Mouse (Mus musculus): ENCODE data around the gene Fam209. TPM values are rescaled to one million over a fixed set of nuclear protein-coding genes. Genes with fewer than 3 reads are reported as not detected.

Fam209 gene
- polyA plus RNA-seq, 1 experiment from 2014 or later: not detected

DNA sequence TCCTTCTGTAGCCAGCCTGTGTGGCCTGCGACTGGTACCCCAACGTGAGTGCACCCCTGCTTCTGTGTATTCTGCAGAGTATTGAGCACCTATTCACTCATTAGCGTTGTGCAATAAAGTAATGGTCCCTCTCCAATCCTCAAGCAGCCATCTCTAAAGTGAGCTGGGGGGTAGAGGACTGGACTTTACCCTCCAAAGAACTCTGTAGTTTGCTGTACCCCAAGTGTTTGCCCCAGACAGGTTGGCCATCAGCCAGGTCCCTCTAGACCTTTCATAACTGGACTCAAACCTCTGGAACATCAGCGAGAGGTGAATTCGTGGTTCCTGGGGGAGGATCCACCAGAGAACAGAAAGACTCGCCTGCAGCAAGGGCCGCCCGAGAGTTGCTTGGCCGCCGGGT, 19.9 kb upstream of the Fam209 start:
- Histone ChIP-seq H3K9ac (no peak overlapping the region), H3K4me3 (no peak overlapping the region), H3K27me3 (no peaks in the 10 kb centered on the region), H3K36me3 (peaks cover 49% of the 10 kb centered on the region), H3K4me2 (no peak overlapping the region), H3K4me1 (replicated peaks) (no peaks in the 10 kb centered on the region), H3K9me3 (no peaks in the 10 kb centered on the region), H3K27ac (replicated peaks) (no peak overlapping the region)
- ATAC-seq (ENCODE audit: low FRiP score, low read depth): no peak
- 92% methylated on average over 10 of the region's 10 CpGs for WGBS

DNA sequence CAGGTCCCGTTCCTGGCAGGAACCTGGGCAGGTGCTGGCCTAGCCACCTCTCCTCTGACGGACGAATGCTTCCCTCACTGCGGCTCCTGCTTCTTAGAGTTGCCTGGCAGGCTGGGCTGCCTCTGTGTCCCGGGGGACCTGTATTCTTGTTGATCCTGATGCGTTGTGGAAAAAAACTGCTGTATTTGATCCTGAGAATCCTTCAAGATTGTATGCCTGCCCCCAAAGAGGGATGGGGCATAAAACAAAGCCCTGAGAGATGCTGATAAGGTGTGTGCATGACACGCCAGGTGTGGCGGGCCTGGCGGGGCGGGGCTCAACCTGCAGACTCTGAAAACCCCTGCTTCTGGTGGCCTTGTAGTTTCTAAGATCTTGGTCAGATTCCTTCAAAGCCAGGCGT, 13.8 kb upstream of the Fam209 start, which contains the start of gene Gcnt7:
TSS of gene Gcnt7 (minus strand) at position 101 of the 400 bp plus-strand sequence.
- Histone ChIP-seq H3K27me3 (no peaks in the 10 kb centered on the region), H3K4me3 (no peak within 1 kb of the TSS), H3K36me3 (peaks cover 14% of the 10 kb centered on the region), H3K27ac (replicated peaks) (no peak within 1 kb of the TSS), H3K4me2 (no peak within 1 kb of the TSS), H3K9me3 (no peaks in the 10 kb centered on the region), H3K4me1 (replicated peaks) (no peaks in the 10 kb centered on the region), H3K9ac (no peak within 1 kb of the TSS)
- ATAC-seq (ENCODE audit: low FRiP score, low read depth): no peak
- WGBS: 89% methylated on average over 11 of the region's 11 CpGs

DNA sequence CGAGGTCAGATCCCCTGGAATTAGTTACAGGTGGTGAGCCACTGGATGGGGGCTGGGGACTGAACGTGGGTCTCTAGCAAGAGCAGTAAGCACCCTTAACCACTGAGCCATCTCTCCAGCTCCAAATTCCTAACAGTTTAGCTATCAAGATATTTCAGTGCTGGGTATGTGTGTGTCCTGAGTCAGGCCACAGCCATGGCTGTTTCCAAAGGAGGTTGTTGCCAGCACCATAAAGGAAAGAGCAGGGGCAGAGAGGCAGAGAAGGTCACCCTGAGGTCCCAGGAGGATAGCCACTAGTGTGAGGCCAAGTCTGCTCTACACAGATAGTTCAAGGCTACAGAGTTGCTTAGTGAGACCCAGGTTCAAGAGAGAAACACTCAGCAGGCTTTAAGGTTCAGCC, 11.7 kb upstream of the Fam209 start:
- H3K27me3 ChIP-seq: no peaks in the 10 kb centered on the region
- H3K9ac ChIP-seq: no peak overlapping the region
- no peak overlapping the region for H3K4me2 ChIP-seq
- ATAC-seq (ENCODE audit: low FRiP score, low read depth): no peak
- H3K4me1 ChIP-seq (replicated peaks): no peaks in the 10 kb centered on the region
- no peak overlapping the region for H3K4me3 ChIP-seq
- WGBS: 86% methylated on average over 2 of the region's 2 CpGs
- H3K9me3 ChIP-seq: no peaks in the 10 kb centered on the region
- H3K27ac ChIP-seq (replicated peaks): no peak overlapping the region
- peaks cover 23% of the 10 kb centered on the region for H3K36me3 ChIP-seq

DNA sequence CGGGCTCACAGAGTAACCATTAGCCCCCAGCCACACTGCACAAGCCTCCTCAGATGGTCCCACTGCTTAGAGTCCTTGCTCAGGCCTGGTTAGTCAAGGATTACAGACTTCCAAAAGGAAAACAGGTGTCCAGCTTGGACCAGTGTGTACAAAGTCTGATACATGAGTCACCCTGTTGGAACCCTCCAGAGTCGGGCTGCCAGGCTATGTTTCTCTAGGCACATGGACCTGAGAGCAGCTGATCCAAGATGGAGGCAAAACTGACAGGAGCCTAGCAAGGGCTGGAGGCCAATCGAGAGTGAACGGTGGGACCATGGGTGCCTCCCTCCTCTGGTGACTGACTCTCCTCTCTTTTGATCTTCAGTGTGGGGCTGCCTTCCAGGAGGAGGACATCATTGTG, 9.5 kb upstream of the Fam209 start:
- no peak overlapping the region for H3K4me3 ChIP-seq
- no peaks in the 10 kb centered on the region for H3K9me3 ChIP-seq
- no peak overlapping the region for H3K4me2 ChIP-seq
- 92% methylated on average over 4 of the region's 4 CpGs for WGBS
- H3K36me3 ChIP-seq: peaks cover 31% of the 10 kb centered on the region
- peaks cover under 1% of the 10 kb centered on the region; the same call in 1 of the 2 replicates for H3K4me1 ChIP-seq (replicated peaks)
- no peak overlapping the region for H3K27ac ChIP-seq (replicated peaks)
- ATAC-seq (ENCODE audit: low FRiP score, low read depth): no peak
- H3K9ac ChIP-seq: no peak overlapping the region
- H3K27me3 ChIP-seq: no peaks in the 10 kb centered on the region

DNA sequence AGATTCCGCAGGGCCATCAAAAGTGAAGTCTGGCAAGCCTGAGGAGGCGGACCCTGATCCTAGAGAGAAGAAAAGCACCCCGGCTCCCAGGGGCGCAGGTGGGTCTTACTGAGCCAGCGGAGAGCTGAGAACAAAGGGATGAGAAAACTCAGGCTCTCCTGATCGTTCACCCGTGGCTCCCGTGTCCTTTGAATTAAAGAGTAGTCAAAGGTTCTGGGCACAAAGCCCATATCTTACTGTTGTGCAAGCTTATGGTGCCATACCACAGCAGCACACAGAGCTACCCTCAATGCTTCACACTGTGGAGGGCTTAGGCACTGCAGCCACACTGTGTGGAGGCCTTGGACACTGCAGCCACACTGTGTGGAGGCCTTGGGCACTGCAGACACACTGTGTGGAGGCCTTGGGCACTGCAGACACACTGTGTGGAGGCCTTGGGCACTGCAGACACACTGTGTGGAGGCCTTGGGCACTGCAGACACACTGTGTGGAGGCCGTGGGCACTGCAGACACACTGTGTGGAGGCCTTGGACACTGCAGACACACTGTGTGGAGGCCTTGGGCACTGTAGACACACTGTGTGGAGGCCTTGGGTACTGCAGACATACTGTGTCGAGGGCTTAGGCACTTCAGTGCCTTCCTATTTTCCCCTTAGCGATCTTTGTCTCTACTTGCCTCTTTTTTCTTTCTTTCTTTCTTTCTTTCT, 5.7 kb upstream of the Fam209 start:
- no peaks in the 10 kb centered on the region for H3K9me3 ChIP-seq
- H3K36me3 ChIP-seq: peaks cover 44% of the 10 kb centered on the region
- peaks cover 9% of the 10 kb centered on the region; the same call in 1 of the 2 replicates for H3K4me1 ChIP-seq (replicated peaks)
- no peak overlapping the region for H3K4me2 ChIP-seq
- 80% methylated on average over 11 of the region's 11 CpGs for WGBS
- H3K27me3 ChIP-seq: no peaks in the 10 kb centered on the region
- H3K9ac ChIP-seq: no peak overlapping the region
- H3K4me3 ChIP-seq: no peak overlapping the region
- no peak overlapping the region for H3K27ac ChIP-seq (replicated peaks)
- no peak for ATAC-seq (ENCODE audit: low FRiP score, low read depth)

DNA sequence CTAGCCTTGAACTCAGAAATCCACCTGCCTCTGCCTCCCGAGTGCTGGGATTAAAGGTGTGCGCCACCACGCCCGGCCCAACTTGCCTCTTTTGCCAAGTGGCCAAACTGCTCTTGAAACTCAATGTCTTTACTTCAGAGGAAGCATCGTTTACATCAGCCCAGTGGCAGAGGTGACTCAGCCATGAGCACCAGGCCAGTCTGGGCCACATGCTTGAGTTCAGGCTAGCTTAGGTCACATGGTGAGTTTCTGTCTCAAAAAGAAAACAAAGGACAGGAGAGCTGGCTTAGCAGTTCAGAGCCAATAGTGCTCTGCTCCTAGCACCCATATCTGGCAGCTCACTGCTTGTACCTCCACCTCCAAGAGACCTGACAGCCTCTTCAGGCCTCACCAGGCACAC, 5.1 kb upstream of the Fam209 start:
- no peak overlapping the region for H3K4me2 ChIP-seq
- no peak for ATAC-seq (ENCODE audit: low FRiP score, low read depth)
- 94% methylated on average over 5 of the region's 5 CpGs for WGBS
- H3K9ac ChIP-seq: no peak overlapping the region
- no peak overlapping the region for H3K27ac ChIP-seq (replicated peaks)
- H3K9me3 ChIP-seq: no peaks in the 10 kb centered on the region
- H3K4me1 ChIP-seq (replicated peaks): peaks cover 9% of the 10 kb centered on the region; the same call in 1 of the 2 replicates
- H3K4me3 ChIP-seq: no peak overlapping the region
- peaks cover 41% of the 10 kb centered on the region for H3K36me3 ChIP-seq
- H3K27me3 ChIP-seq: no peaks in the 10 kb centered on the region

DNA sequence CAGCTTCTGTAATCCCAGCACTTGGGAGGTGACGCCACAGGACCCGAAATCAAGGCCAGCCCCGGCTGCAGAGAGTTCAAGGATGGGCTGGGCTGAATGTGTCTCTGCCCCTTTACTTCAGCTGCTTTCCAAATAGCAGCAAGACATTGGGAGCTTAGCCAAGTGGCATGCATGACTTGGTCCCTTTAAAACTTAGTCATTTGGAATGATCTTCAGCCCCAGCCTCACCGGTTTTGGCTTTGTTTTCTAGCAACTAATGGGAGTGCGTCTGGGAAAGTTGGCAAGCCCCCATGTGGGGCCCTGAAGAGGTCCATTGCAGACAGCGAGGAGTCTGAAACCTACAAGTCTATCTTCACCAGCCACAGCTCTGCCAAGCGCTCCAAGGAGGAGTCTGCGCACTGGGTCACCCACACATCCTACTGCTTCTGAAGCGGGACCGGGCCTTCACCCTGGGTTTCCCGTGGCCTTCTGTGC, 3.9 kb upstream of the Fam209 start:
- ATAC-seq (ENCODE audit: low FRiP score, low read depth): peak; percentile 77
- H3K9ac ChIP-seq: no peak overlapping the region
- peaks cover 35% of the 10 kb centered on the region for H3K36me3 ChIP-seq
- H3K4me2 ChIP-seq: no peak overlapping the region
- no peaks in the 10 kb centered on the region for H3K9me3 ChIP-seq
- no peak overlapping the region for H3K27ac ChIP-seq (replicated peaks)
- WGBS: 61% methylated on average over 11 of the region's 11 CpGs
- H3K27me3 ChIP-seq: no peaks in the 10 kb centered on the region
- H3K4me3 ChIP-seq: no peak overlapping the region
- peaks cover 9% of the 10 kb centered on the region; the same call in 1 of the 2 replicates for H3K4me1 ChIP-seq (replicated peaks)

DNA sequence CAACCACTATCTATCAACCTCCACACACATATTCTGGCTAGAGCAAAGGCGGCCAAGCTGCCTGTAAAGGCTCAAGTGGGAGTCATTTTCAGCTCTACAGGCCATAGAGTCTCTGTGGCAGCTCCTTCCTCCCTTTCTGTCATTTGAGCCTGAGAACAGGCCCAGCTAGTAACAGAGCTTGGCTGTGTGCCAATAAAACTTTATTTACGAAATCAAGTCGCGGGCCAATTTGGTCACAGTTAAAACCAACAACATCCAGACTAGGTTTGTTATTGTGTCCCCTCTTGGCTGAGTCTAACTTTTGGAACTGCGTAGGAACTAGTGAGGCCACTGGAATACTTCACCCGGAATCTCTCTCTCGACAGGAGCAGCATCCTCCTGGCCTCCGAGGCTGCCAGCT, 1.3 kb downstream of the Fam209 start:
- Histone ChIP-seq H3K27ac (replicated peaks) (no peak overlapping the region), H3K4me2 (no peak overlapping the region), H3K36me3 (peaks cover 13% of the 10 kb centered on the region; the same call in 1 of the 2 replicates), H3K9me3 (no peaks in the 10 kb centered on the region), H3K4me3 (no peak overlapping the region), H3K9ac (no peak overlapping the region), H3K4me1 (replicated peaks) (0 out of 2 replicates have a peak, but pooled peaks cover 4% of the 10 kb centered on the region), H3K27me3 (0 out of 2 replicates have a peak, but pooled peaks cover 5% of the 10 kb centered on the region)
- WGBS: 68% methylated on average over 8 of the region's 8 CpGs
- ATAC-seq (ENCODE audit: low FRiP score, low read depth): no peak

DNA sequence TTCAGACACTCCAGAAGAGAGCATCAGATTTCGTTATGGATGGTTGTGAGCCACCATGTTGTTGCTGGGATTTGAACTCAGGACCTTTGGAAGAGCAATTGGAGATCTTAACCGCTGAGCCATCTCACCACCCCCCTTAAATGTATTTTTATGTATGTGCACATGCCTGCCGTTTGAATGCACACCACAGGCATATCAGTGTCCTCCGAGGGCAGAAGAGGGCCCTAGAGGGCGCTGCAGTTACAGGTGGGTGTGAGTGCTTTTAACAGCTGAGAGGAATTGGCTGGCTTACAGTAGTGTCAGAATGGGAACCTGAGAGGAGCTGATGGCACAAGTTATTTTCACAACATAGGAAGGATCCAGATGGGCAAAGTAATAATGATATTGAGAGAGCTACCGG, 2.6 kb downstream of the Fam209 start:
- H3K36me3 ChIP-seq: peaks cover 1% of the 10 kb centered on the region; the same call in 1 of the 2 replicates
- H3K4me1 ChIP-seq (replicated peaks): no peaks in the 10 kb centered on the region
- no peak overlapping the region for H3K4me3 ChIP-seq
- H3K4me2 ChIP-seq: no peak overlapping the region
- H3K27me3 ChIP-seq: 0 out of 2 replicates have a peak, but pooled peaks cover 5% of the 10 kb centered on the region
- H3K9me3 ChIP-seq: no peaks in the 10 kb centered on the region
- no peak for ATAC-seq (ENCODE audit: low FRiP score, low read depth)
- H3K9ac ChIP-seq: no peak overlapping the region
- H3K27ac ChIP-seq (replicated peaks): no peak overlapping the region
- 38% methylated on average over 6 of the region's 6 CpGs for WGBS

DNA sequence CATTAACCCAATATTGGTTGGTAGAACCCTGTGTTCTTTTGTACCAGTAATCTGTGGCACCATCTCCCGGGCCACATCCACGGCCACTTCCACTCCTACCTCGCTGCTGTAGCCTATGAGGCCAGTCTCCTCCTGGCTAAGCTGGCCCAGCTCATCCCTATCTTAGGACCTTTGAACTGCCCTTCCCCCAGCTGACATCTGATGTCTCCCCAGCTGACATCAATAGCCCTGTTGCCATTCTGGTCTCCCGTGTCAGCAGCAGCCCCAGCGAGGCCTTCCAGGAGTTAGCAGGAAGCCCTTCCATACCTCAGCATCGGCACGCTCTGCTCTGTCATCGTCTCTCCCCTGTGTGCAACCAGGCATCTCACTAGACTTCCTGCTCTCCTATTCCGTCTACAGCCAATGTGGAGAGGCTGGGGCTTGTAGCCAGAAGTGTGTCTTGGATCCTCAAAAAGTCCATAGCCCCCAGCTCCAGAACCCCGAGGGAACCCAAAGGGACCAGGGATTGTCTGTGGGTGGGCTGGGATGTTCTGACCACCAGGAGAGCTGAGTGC, 4.5 kb downstream of the Fam209 start:
- Histone ChIP-seq H3K4me2 (no peak overlapping the region), H3K4me1 (replicated peaks) (no peaks in the 10 kb centered on the region), H3K27me3 (0 out of 2 replicates have a peak, but pooled peaks cover 5% of the 10 kb centered on the region), H3K9me3 (no peaks in the 10 kb centered on the region), H3K4me3 (no peak overlapping the region), H3K9ac (no peak overlapping the region), H3K36me3 (no peaks in the 10 kb centered on the region), H3K27ac (replicated peaks) (no peak overlapping the region)
- no peak for ATAC-seq (ENCODE audit: low FRiP score, low read depth)
- WGBS: 32% methylated on average over 10 of the region's 10 CpGs

DNA sequence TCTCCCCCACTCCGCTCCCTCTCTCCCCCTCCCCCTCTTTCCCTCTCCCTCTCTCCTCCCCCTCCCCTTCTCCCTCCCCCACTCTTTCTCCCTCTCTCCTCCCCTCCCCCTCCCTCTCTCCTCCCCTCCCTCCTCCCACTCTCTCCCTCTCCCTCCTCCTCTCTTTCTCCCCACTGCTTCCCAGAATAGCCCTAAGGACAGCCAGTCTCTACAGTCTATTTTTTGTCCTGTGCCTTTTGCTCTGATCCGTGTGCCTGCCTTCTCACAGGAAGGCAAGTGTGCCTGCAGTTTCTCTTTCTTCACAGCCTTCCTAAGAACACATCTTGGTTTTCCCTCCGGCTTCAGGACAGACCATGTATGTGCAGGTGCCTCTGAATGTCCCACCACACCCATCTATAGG, 5.0 kb downstream of the Fam209 start:
- WGBS: 33% methylated on average over 3 of the region's 3 CpGs
- H3K4me1 ChIP-seq (replicated peaks): no peaks in the 10 kb centered on the region
- no peaks in the 10 kb centered on the region for H3K9me3 ChIP-seq
- H3K4me2 ChIP-seq: no peak overlapping the region
- no peak overlapping the region for H3K4me3 ChIP-seq
- ATAC-seq (ENCODE audit: low FRiP score, low read depth): no peak
- no peak overlapping the region for H3K27ac ChIP-seq (replicated peaks)
- H3K27me3 ChIP-seq: 0 out of 2 replicates have a peak, but pooled peaks cover 5% of the 10 kb centered on the region
- no peaks in the 10 kb centered on the region for H3K36me3 ChIP-seq
- H3K9ac ChIP-seq: no peak overlapping the region

DNA sequence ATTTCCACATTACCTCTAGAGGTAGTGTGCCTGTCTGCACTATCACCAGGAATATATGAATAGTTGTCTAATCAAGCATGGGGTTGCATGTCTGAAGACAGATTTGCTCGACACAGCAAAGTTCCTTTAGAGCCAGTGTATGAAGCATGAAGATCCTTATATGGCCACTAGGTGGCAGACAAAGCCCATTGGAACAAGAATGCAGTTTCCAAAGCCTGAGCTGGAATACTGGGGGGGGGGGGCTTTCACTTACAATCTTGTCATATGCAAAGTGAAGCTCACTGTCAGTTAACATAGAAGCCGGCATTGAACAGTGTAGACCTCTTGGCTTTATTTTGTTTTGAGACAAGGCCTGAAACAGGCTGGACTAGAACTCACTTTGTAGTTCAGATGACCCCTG, 5.5 kb downstream of the Fam209 start:
- Histone ChIP-seq H3K36me3 (no peaks in the 10 kb centered on the region), H3K9ac (no peak overlapping the region), H3K4me2 (no peak overlapping the region), H3K4me1 (replicated peaks) (no peaks in the 10 kb centered on the region), H3K27me3 (0 out of 2 replicates have a peak, but pooled peaks cover 5% of the 10 kb centered on the region), H3K9me3 (no peaks in the 10 kb centered on the region), H3K27ac (replicated peaks) (no peak overlapping the region), H3K4me3 (no peak overlapping the region)
- 2% methylated on average over 2 of the region's 2 CpGs for whole genome bisulfite sequencing
- ATAC-seq (ENCODE audit: low FRiP score, low read depth): peak; percentile 43

All from hindbrain, embryonic 15.5 days (tissue).